Mouse (Mus musculus) limb, embryonic 14.5 days (tissue): ENCODE measurements at regions not wholly inside any gene's neighbourhood (a gene's known extent, or its start where the extent isn't known, plus 50 kb on each side); places are given as distances from the start of the nearest gene placed in this dataset.

ENCODE experiments used
- ATAC-seq: fragments of 200-750 bp; cut with Nextera tagmentation; 2 replicates; pipeline ENCODE4 v1.8.0; 2017; ENCODE audit warnings: low read depth, moderate number of reproducible peaks, moderate TSS enrichment; ENCODE audit not compliant: low FRiP score
- DNase-seq: peaks from one replicate; pipeline ENCODE4 v3.0.0-alpha.2; 2015; ENCODE audit warnings: low spot score
- H3K27ac ChIP-seq: fragments of 300-500 bp; sonication (generic); replicated peaks from 2 replicates; pipeline ENCODE4 v1.5.1; 2014; ENCODE audit warnings: low read depth, mild to moderate bottlenecking, low read length, moderate library complexity, mixed read lengths
- H3K27me3 ChIP-seq: fragments of 300-500 bp; sonication (generic); 2 replicates; pipeline ENCODE4 v1.6.1; 2014; ENCODE audit warnings: low read length, mixed read lengths; ENCODE audit not compliant: control insufficient read depth, insufficient read depth
- H3K36me3 ChIP-seq: fragments of 300-500 bp; sonication (generic); 2 replicates; pipeline ENCODE4 v1.6.1; 2014; ENCODE audit warnings: mild to moderate bottlenecking, low read length, moderate library complexity, mixed read lengths; ENCODE audit not compliant: control insufficient read depth, insufficient read depth
- H3K4me1 ChIP-seq: fragments of 300-500 bp; sonication (generic); 2 replicates; pipeline ENCODE4 v1.6.1; 2014; ENCODE audit warnings: antibody characterized with exemption, low read length, mixed read lengths; ENCODE audit not compliant: control insufficient read depth, insufficient read depth
- H3K4me2 ChIP-seq: fragments of 300-500 bp; sonication (generic); replicated peaks from 2 replicates; pipeline ENCODE4 v1.6.1; 2014; ENCODE audit warnings: low read depth, mild to moderate bottlenecking, low read length, moderate library complexity; ENCODE audit not compliant: severe bottlenecking
- H3K4me3 ChIP-seq: fragments of 300-500 bp; sonication (generic); replicated peaks from 2 replicates; pipeline ENCODE4 v1.5.1; 2014; ENCODE audit warnings: low read length
- H3K9ac ChIP-seq: fragments of 300-500 bp; sonication (generic); 2 replicates; pipeline ENCODE4 v1.6.1; 2014; ENCODE audit warnings: mild to moderate bottlenecking, low read depth, low read length, moderate library complexity; ENCODE audit not compliant: severe bottlenecking
- H3K9me3 ChIP-seq: fragments of 300-500 bp; sonication (generic); 2 replicates; pipeline ENCODE4 v1.6.1; 2016; ENCODE audit warnings: low read length; ENCODE audit not compliant: control insufficient read depth
- POLR2A ChIP-seq: fragments of 200-500 bp; IDR thresholded peaks from 2 replicates; pipeline ENCODE4 v1.8.0; 2012; ENCODE audit warnings: inconsistent platforms, mild to moderate bottlenecking, moderate library complexity, borderline replicate concordance; ENCODE audit not compliant: insufficient read depth, insufficient read length; ENCODE audit errors: extremely low read depth
- WGBS: fragments of 180-500 bp; shearing (Covaris S2); extraction: QIAGEN DNeasy Blood & Tissue Kit; methylation state at CpG from one replicate; pipeline ENCODE4 v1.1.7; 2014; 5-methylcytosine and 5-hydroxymethylcytosine counted together

- Histone ChIP-seq H3K27me3 (no peaks in the 10 kb centered on the region), H3K27ac (no peak overlapping the region), H3K9me3 (no peaks in the 10 kb centered on the region), H3K4me1 (no peaks in the 10 kb centered on the region), H3K9ac (no peak overlapping the region), H3K4me2 (no peak overlapping the region), H3K4me3 (no peak overlapping the region), H3K36me3 (no peaks in the 10 kb centered on the region)
- no peak for TF ChIP-seq POLR2A
- DNase-seq (no peak), ATAC-seq (no peak)
- WGBS = 88% methylated on average over 4 of the region's 4 CpGs
These were observed 60.5 kb upstream of the Slc25a36 start for GRCm38 (mm10) chr9:97171484-97171883.

- H3K27me3 ChIP-seq = no peaks in the 10 kb centered on the region
- TF ChIP-seq POLR2A = no peak
- no peak for DNase-seq
- H3K4me3 ChIP-seq = no peak overlapping the region
- no peak overlapping the region for H3K27ac ChIP-seq
- no peak overlapping the region for H3K4me2 ChIP-seq
- no peaks in the 10 kb centered on the region for H3K4me1 ChIP-seq
- WGBS = 58% methylated on average over 1 of the region's 1 CpGs
- ATAC-seq = no peak
- H3K9ac ChIP-seq = no peak overlapping the region
- no peaks in the 10 kb centered on the region for H3K9me3 ChIP-seq
- no peaks in the 10 kb centered on the region for H3K36me3 ChIP-seq
These were observed 59.9 kb upstream of the Slc25a36 start for GRCm38 (mm10) chr9:97170836-97171235.

- no peak for TF ChIP-seq POLR2A
- Histone ChIP-seq H3K9me3 (no peaks in the 10 kb centered on the region), H3K27ac (no peak overlapping the region), H3K9ac (no peak overlapping the region), H3K4me3 (no peak overlapping the region), H3K36me3 (no peaks in the 10 kb centered on the region), H3K4me2 (no peak overlapping the region), H3K4me1 (no peaks in the 10 kb centered on the region), H3K27me3 (no peaks in the 10 kb centered on the region)
- DNase-seq (peak; percentile 52), ATAC-seq (no peak)
- 46% methylated on average over 2 of the region's 2 CpGs for WGBS
These were observed 51.5 kb upstream of the Slc25a36 start for GRCm38 (mm10) chr9:97162465-97162864.
